Mouse (Mus musculus) myocyte (in vitro differentiated cells): Measurements from ENCODE around the gene Brip1. TPM values are rescaled to one million over a fixed set of nuclear protein-coding genes. Genes with fewer than 3 reads are reported as not detected.

Source experiments
- H3K27me3 ChIP-seq: one replicate; pipeline ENCODE4 v1.6.1; 2011; ENCODE audit not compliant: control insufficient read depth, insufficient read depth, insufficient read length
- H3K36me3 ChIP-seq: one replicate; pipeline ENCODE4 v1.6.1; 2011; ENCODE audit not compliant: control insufficient read depth, insufficient read depth
- H3K4me2 ChIP-seq: one replicate; pipeline ENCODE4 v1.6.1; 2011; ENCODE audit warnings: low read depth, control low read depth
- H3K4me3 ChIP-seq: one replicate; pipeline ENCODE4 v1.5.1; 2011; ENCODE audit warnings: mild to moderate bottlenecking, control low read depth, moderate library complexity
- H3K79me2 ChIP-seq: one replicate; pipeline ENCODE4 v1.6.1; 2011; ENCODE audit not compliant: control insufficient read depth, insufficient read depth
- H3ac ChIP-seq: one replicate; pipeline ENCODE4 v1.6.1; 2011; ENCODE audit not compliant: control insufficient read depth, insufficient read length
- CEBPB ChIP-seq: IDR thresholded peaks from 2 replicates; pipeline ENCODE4 v1.6.1; 2011; ENCODE audit warnings: mild to moderate bottlenecking, moderate library complexity; ENCODE audit not compliant: poor library complexity, insufficient read depth, severe bottlenecking
- E2F4 ChIP-seq: IDR thresholded peaks from one replicate; pipeline ENCODE4 v1.6.1; 2011; ENCODE audit warnings: mild to moderate bottlenecking, control low read depth, moderate library complexity; ENCODE audit not compliant: insufficient read depth
- MAX ChIP-seq: IDR thresholded peaks from one replicate; pipeline ENCODE4 v1.6.1; 2011; ENCODE audit warnings: low read depth, mild to moderate bottlenecking, control low read depth
- MYOD1 ChIP-seq, 3 experiments: IDR thresholded peaks; one replicate each; pipeline ENCODE4 v1.6.1; 2011; ENCODE audit warnings: control low read depth in 2 of 3, low read depth in 2 of 3, mild to moderate bottlenecking in 2 of 3, moderate library complexity in 1 of 3; ENCODE audit not compliant: insufficient read length in 2 of 3, control insufficient read depth in 1 of 3
- MYOG ChIP-seq, 3 experiments: IDR thresholded peaks; one replicate each; pipeline ENCODE4 v1.6.1; 2011; ENCODE audit warnings: control low read depth in 2 of 3, low read depth in 2 of 3, mild to moderate bottlenecking in 2 of 3; ENCODE audit not compliant: insufficient read length in 2 of 3, control insufficient read depth in 1 of 3, insufficient read depth in 1 of 3
- POLR2A ChIP-seq: IDR thresholded peaks from one replicate; pipeline ENCODE4 v1.6.1; 2011; ENCODE audit warnings: low read depth, mild to moderate bottlenecking, control low read depth, moderate library complexity; ENCODE audit not compliant: insufficient read length
- POLR2AphosphoS2 ChIP-seq: IDR thresholded peaks from one replicate; pipeline ENCODE4 v1.6.1; 2011; ENCODE audit warnings: low read depth, control low read depth; ENCODE audit not compliant: insufficient read length
- REST ChIP-seq: IDR thresholded peaks from one replicate; pipeline ENCODE4 v1.6.1; 2011; ENCODE audit warnings: mild to moderate bottlenecking, control low read depth, moderate library complexity; ENCODE audit not compliant: insufficient read depth, insufficient read length
- SRF ChIP-seq: IDR thresholded peaks from one replicate; pipeline ENCODE4 v1.6.1; 2011; ENCODE audit warnings: low read depth; ENCODE audit not compliant: control insufficient read depth, insufficient read length
- TCF12 ChIP-seq: IDR thresholded peaks from one replicate; pipeline ENCODE4 v1.6.1; 2011; ENCODE audit warnings: mild to moderate bottlenecking, control low read depth; ENCODE audit not compliant: poor library complexity, insufficient read depth, severe bottlenecking
- TCF3 ChIP-seq: IDR thresholded peaks from one replicate; pipeline ENCODE4 v1.6.1; 2011; ENCODE audit warnings: low read depth, control low read depth; ENCODE audit not compliant: insufficient read length
- USF1 ChIP-seq: IDR thresholded peaks from one replicate; pipeline ENCODE4 v1.6.1; 2011; ENCODE audit warnings: low read depth, mild to moderate bottlenecking, control low read depth, moderate library complexity
- polyA plus RNA-seq: library from polyadenylated mRNA; unstranded; fragments of >200 nt; fragmentation: generic; extraction: Trizol; gene quantifications from one replicate; pipeline ENCODE4 v1.2.1, GENCODE M21; 2012; ENCODE audit warnings: missing spikeins

Gene Brip1
- polyA plus RNA-seq, 1 experiment, result 0.53 TPM

DNA sequence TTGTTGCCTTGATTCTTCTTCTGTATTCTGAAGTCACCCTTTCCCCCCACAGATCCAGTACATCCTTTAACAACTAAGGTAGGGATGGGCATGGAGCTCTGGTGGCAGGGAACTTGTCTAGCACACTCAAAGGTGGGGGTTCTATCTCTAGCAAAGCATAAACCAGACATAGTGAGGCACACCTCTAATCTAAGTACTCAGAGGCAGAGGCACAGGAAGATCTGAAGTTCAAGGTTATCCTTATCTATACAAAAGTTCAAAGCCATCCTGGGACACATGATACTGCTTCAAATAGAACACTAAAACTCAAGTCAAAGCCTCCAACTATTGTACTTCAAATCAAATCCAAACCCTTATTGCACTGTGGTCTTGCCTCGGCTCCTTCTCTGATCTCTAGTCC lies 85.0 kb downstream of the Brip1 start:
- Histone ChIP-seq H3K36me3 (no peaks in the 10 kb centered on the region), H3ac (no peak overlapping the region), H3K27me3 (no peaks in the 10 kb centered on the region), H3K4me3 (no peak overlapping the region), H3K79me2 (no peaks in the 10 kb centered on the region), H3K4me2 (no peak overlapping the region)
- TF ChIP-seq TCF3 (no peak), E2F4 (no peak), CEBPB (no peak), MYOG (IDR thresholded peaks at IDR 0.05; ENCODE audit: control insufficient read depth in 1 of 3, insufficient read depth in 1 of 3, insufficient read length in 2 of 3, low read depth in 2 of 3) (no peak), SRF (no peak), REST (no peak)

DNA sequence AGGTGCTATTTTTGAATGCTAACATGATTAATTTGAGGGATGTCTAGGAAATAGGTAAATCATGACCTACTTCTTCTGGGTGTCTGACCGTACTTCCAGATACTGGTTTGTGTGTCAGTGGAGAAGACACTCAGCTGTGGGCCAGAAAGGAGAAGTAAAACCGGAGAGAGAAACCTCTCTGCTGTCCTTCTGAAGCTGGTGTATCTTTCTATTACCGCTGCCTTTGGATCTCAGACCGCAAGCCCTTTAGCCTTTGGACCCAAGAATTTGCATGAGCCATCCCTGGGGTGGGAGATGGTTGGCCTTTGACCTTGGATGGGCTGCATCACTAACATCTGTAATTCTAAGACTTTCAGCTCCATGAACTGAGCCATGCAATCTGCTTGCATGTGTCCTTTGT lies 93.7 kb downstream of the Brip1 start:
- Histone ChIP-seq H3K79me2 (no peaks in the 10 kb centered on the region), H3K27me3 (no peaks in the 10 kb centered on the region), H3ac (no peak overlapping the region), H3K4me3 (no peak overlapping the region), H3K4me2 (no peak overlapping the region), H3K36me3 (no peaks in the 10 kb centered on the region)
- no peak for TF ChIP-seq CEBPB
- no peak for TF ChIP-seq TCF12
- no peak for TF ChIP-seq TCF3
- no peak for TF ChIP-seq E2F4
- TF ChIP-seq POLR2AphosphoS2, result no peak
- TF ChIP-seq MYOD1 (IDR thresholded peaks at IDR 0.05; ENCODE audit: control insufficient read depth in 1 of 3, insufficient read length in 2 of 3, low read depth in 2 of 3), result no peak
- TF ChIP-seq REST, result no peak
- TF ChIP-seq SRF, result no peak
- no peak for TF ChIP-seq MAX
- no peak for TF ChIP-seq MYOG (IDR thresholded peaks at IDR 0.05; ENCODE audit: control insufficient read depth in 1 of 3, insufficient read depth in 1 of 3, insufficient read length in 2 of 3, low read depth in 2 of 3)
- TF ChIP-seq USF1, result no peak
- no peak for TF ChIP-seq POLR2A

DNA sequence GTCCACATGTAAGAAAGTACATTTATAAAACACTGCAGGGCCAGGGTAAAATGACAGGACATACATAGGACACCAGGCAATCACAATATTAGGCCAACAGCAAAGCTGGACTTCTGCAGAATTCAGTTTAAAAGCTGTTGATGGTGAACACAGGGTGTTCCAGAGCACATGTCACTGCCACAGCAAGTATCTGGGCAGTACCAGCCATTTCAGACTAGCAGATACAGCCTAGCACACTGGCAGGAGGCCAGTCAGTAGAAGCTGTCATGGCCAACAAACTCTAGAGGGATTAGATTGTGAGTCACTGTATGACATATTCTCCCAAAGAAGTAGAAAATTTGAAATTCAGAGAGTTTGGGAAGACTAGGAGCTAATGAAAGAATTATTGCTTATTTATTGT lies 94.4 kb downstream of the Brip1 start:
- no peak for TF ChIP-seq USF1
- no peak for TF ChIP-seq TCF12
- TF ChIP-seq POLR2AphosphoS2, result no peak
- no peak for TF ChIP-seq MYOD1 (IDR thresholded peaks at IDR 0.05; ENCODE audit: control insufficient read depth in 1 of 3, insufficient read length in 2 of 3, low read depth in 2 of 3)
- no peak for TF ChIP-seq MAX
- no peak for TF ChIP-seq TCF3
- TF ChIP-seq REST, result no peak
- no peak for TF ChIP-seq E2F4
- no peak for TF ChIP-seq MYOG (IDR thresholded peaks at IDR 0.05; ENCODE audit: control insufficient read depth in 1 of 3, insufficient read depth in 1 of 3, insufficient read length in 2 of 3, low read depth in 2 of 3)
- no peak for TF ChIP-seq CEBPB
- TF ChIP-seq SRF, result no peak
- no peak for TF ChIP-seq POLR2A
- H3K4me2 ChIP-seq, result no peak overlapping the region
- H3K27me3 ChIP-seq, result no peaks in the 10 kb centered on the region
- H3K79me2 ChIP-seq, result no peaks in the 10 kb centered on the region
- no peak overlapping the region for H3ac ChIP-seq
- no peak overlapping the region for H3K4me3 ChIP-seq
- no peaks in the 10 kb centered on the region for H3K36me3 ChIP-seq

DNA sequence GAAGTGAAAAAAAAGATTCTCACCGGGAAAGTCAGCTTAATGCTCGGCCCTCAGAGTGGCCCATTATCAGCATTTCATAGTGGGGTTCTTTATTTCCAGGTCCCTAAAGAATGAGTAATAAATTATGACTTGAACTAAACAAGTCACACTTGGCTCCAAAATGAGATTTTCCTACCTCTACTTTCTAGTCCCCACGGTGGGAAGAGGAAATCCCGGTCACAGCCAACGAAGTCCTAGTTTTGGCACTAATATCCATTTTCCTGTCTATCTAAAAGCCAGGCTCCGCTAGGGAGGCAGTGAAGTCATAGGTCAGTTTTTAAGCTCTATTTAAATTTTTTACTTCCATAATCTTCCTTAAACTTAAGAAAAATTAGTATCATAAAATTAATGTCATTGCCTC lies 99.8 kb downstream of the Brip1 start:
- H3K27me3 ChIP-seq, result no peaks in the 10 kb centered on the region
- no peak overlapping the region for H3K4me3 ChIP-seq
- H3ac ChIP-seq, result no peak overlapping the region
- no peaks in the 10 kb centered on the region for H3K79me2 ChIP-seq
- no peaks in the 10 kb centered on the region for H3K36me3 ChIP-seq
- H3K4me2 ChIP-seq, result no peak overlapping the region
- no peak for TF ChIP-seq MAX
- TF ChIP-seq REST, result no peak
- no peak for TF ChIP-seq SRF
- TF ChIP-seq TCF3, result no peak
- no peak for TF ChIP-seq CEBPB
- no peak for TF ChIP-seq TCF12
- TF ChIP-seq MYOG (IDR thresholded peaks at IDR 0.05; ENCODE audit: control insufficient read depth in 1 of 3, insufficient read depth in 1 of 3, insufficient read length in 2 of 3, low read depth in 2 of 3), result no peak
- no peak for TF ChIP-seq POLR2A
- TF ChIP-seq E2F4, result no peak
- no peak for TF ChIP-seq USF1
- TF ChIP-seq POLR2AphosphoS2, result no peak
- TF ChIP-seq MYOD1 (IDR thresholded peaks at IDR 0.05; ENCODE audit: control insufficient read depth in 1 of 3, insufficient read length in 2 of 3, low read depth in 2 of 3), result no peak

DNA sequence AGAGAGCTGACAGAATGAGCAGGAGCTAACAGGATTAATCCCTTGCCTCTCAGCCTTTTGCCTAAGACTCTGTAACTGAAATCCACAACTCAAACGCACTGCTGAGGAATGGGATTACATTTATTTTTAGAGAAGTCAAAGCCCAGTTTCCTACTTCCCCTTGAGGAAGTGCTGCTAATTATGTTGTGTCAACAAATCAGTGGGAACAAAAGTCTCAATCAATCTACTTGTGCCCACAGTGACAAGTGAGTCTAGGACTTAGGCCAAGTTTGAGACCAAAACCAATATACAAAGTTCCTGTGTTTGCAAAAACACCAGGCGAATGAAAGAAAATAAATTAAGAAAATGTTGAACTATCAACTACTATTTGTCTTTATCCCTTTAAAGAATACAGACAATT lies 101.7 kb downstream of the Brip1 start:
- Histone ChIP-seq H3K4me3 (no peak overlapping the region), H3K79me2 (no peaks in the 10 kb centered on the region), H3ac (no peak overlapping the region), H3K27me3 (no peaks in the 10 kb centered on the region), H3K4me2 (no peak overlapping the region), H3K36me3 (no peaks in the 10 kb centered on the region)
- TF ChIP-seq MYOD1 (IDR thresholded peaks at IDR 0.05; ENCODE audit: control insufficient read depth in 1 of 3, insufficient read length in 2 of 3, low read depth in 2 of 3) (no peak), POLR2A (no peak), USF1 (no peak), TCF3 (no peak), REST (no peak), TCF12 (no peak), E2F4 (no peak)
